Mouse (Mus musculus): Measurements from ENCODE around the gene Fgd3. TPM values are rescaled to one million over a fixed set of nuclear protein-coding genes. Genes with fewer than 3 reads are reported as not detected.

The Fgd3 gene
- total RNA-seq (2021) = 1 to 10 TPM; 6.7 to 7.0 TPM
- long read RNA-seq, experiment 1 = 0 reads
- long read RNA-seq, experiment 2 = 0 reads

DNA sequence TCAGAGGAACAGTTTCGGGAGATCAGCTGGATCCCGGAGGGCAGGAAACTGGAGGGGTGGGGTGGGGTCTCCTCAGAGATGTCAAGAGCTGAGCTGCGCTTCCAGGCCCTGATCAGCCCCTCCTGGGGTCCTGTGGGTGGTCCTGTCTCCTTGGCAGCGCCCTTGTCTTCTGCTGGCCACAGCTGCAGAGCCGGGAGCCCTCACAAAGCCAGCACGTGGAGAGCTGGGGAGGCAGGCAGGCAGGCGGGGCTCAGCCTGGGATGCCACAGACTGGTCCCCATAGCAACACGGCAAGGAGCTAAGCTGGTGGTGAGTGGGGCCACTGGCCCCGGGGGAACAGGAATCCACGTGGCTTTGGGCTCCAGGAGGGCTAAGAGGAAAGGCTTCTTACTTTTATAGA is at the start of gene Fgd3:
Gene Fgd3, minus strand, starts transcription at position 272 of the 400 bp plus-strand sequence.
- peak; percentile 68 to 72 for DNase-seq (ENCODE audit: low spot score in 2 of 2)
- intact Hi-C loops (cut with DNase I) = loop anchor here (10.0 kb wide), 1 partner anchor 325 kb away; no protein-coding TSS in a partner anchor

GRCm38 (mm10) chr13:49369404-49369803 is 49.3 kb upstream of the Fgd3 start:
- DNase-seq (ENCODE audit: low spot score in 2 of 2) = no peak
- intact Hi-C loops (cut with DNase I) = no loop called here

- DNase-seq (ENCODE audit: low spot score in 2 of 2) = no peak
- intact Hi-C loops (cut with DNase I) = no loop called here
Observed at GRCm38 (mm10) chr13:49367657-49368440, 47.7 kb upstream of the Fgd3 start.

DNA sequence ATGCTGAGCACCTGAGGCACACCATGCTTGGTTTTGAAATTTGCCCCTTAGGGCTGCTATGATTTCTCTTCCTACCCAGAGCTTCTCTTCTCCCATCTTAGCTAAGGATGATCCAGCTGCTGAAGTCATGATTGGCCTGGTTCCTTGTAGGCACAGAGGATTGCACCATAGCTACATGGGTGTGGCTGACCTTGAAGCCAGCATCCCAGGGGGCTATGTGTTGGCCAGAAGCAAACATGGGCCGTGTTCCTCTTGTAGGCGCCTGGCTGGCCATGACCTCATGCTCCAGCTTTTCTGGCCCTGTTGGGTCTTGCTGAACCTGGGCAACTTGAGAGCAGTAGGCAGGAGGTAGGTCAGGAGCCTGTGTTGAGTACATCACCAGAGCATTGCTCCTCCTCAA is 44.6 kb upstream of the Fgd3 start:
- intact Hi-C loops (cut with DNase I) = no loop called here
- DNase-seq (ENCODE audit: low spot score in 2 of 2) = no peak

- DNase-seq (ENCODE audit: low spot score in 2 of 2) = peak; percentile 41 to 44
- intact Hi-C loops (cut with DNase I) = no loop called here
Observed at GRCm38 (mm10) chr13:49362804-49363203, 42.7 kb upstream of the Fgd3 start.

GRCm38 (mm10) chr13:49362364-49362763 is 42.3 kb upstream of the Fgd3 start:
- intact Hi-C loops (cut with DNase I) = no loop called here
- no peak for DNase-seq (ENCODE audit: low spot score in 2 of 2)

DNA sequence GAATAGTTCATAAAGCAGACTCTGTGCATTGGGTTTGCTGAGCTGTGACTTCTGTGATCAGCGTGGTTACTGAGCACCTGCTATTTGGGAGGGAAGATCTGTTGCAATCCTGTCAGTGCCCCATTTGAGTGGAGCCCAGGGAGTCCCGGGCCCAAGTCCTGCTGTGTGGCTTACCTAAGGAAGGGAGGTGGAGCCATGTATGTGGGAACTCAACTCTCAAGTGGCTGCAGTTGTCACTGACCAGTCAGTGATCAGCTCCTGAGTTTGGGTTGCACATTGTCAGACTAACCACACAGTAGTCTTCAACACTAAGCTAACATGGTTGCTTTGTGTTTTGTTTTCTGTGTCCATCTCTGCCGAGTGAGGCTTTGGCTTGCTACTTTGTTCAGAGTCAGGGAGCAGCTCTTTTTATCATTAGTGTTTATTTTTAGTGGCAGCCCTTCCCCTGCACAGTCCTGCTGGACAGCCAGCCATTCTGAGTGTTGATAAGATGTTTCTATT is 40.8 kb upstream of the Fgd3 start:
- intact Hi-C loops (cut with DNase I) = no loop called here
- DNase-seq (ENCODE audit: low spot score in 2 of 2) = no peak

DNA sequence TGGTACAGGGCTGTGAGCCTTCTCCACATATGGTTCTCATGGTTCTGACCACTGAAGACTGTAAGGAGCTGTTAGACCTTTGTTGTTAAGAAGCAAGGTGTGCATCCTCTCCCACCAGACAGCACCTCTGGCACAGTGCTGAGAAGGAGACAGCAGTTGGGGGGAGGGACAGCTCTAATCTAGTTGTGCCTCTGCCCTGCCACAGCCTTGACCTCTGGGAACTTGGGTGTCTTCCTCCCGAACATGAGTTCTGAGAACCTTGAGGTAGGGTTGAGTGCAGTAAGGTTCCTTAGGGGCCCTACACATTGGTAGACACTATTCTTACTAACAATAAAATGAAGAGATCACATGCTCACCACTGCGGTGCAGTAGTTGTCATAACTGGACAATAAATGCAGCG is 38.1 kb upstream of the Fgd3 start:
- DNase-seq (ENCODE audit: low spot score in 2 of 2) = no peak

GRCm38 (mm10) chr13:49357367-49358026 is 37.4 kb upstream of the Fgd3 start:
- DNase-seq (ENCODE audit: low spot score in 2 of 2) = no peak
- intact Hi-C loops (cut with DNase I) = no loop called here

More for the DNA sequence above, 38.1 kb upstream of the Fgd3 start:
- intact Hi-C loops (cut with DNase I) = no loop called here

DNA sequence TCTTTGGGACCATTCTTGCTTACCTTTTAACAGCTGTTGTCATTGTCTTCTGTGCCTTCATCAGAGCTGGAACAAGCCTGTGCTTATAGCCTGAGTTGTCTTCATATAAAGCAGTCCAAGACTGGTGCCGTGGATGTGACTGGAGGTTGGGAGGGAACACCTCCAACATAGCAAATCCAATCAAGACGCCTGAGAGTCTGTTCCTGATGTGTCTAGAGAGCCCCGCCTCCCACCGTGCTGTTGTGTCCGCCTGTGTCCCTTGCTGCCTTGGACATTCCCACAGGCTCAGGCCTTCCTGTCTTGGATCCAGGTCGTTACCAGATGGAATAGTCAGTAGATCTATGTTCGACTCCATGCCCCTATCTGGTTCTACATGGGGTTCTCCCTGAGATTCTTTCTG is 36.0 kb upstream of the Fgd3 start:
- no peak for DNase-seq (ENCODE audit: low spot score in 2 of 2)
- intact Hi-C loops (cut with DNase I) = no loop called here

GRCm38 (mm10) chr13:49355461-49356061 is 35.5 kb upstream of the Fgd3 start:
- DNase-seq (ENCODE audit: low spot score in 2 of 2) = no peak
- intact Hi-C loops (cut with DNase I) = no loop called here

DNA sequence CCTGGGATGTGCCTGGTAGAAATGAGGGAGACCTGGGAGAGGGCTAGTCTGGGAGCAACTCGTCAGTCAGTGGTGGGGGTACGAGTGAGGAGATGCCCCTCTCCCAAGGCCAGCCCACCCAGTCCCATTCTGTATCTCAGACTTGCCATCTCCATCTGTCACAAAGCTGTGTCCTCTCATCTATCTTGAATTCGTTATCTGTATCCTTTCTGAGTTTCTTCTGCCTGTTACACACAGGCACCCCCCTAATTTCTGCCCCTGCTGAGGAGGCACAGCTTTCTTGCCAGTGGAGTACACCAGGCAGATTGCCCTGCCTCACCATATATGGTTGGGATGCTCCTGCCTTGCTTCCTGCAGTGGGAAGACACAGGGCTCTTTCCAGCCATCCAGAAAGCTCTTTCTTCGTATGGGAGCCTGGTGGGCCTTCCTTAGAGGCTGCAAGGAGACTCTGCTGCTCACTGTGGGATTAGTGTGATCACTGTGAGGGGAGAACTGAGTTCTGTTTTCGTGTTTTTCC is 33.9 kb upstream of the Fgd3 start:
- DNase-seq (ENCODE audit: low spot score in 2 of 2) = peak; percentile 46 to 60
- intact Hi-C loops (cut with DNase I) = no loop called here

GRCm38 (mm10) chr13:49353422-49353821 is 33.3 kb upstream of the Fgd3 start:
- intact Hi-C loops (cut with DNase I) = no loop called here

DNA sequence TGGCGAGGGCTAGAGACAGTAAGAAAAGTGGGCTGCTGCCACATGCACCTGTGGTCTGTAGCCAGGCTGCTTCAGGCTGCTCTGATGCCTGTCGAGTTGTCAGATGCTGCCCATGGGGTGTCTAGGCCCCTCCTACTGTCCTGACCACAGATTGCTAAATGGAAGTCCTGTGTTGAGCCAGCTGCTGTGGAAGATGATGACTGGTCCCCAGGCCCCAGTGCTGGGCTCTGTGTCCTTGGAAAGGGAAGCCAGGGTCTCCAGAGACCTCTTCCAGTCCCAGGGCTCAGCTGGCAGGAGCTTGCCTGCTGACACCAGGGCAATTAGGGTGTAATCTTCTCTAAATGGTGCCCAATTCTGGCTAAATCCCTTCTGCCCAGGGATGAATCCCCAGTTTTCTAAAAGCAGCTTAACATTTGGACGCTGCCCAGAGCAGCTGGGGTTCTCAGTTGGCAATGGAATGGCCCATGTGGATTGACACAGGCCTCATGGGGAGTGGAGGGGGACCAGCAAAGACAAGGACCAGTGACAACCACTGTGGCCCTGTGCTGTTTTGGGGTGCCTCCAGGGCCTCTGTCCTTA is 32.6 kb upstream of the Fgd3 start:
- intact Hi-C loops (cut with DNase I) = no loop called here
- peak in 1 of 2 experiments; percentile 25 for DNase-seq (ENCODE audit: low spot score in 2 of 2)

More at GRCm38 (mm10) chr13:49353422-49353821, 33.3 kb upstream of the Fgd3 start:
- no peak for DNase-seq (ENCODE audit: low spot score in 2 of 2)

GRCm38 (mm10) chr13:49349836-49350505 is 29.9 kb upstream of the Fgd3 start:
- DNase-seq (ENCODE audit: low spot score in 2 of 2) = no peak
- intact Hi-C loops (cut with DNase I) = no loop called here

GRCm38 (mm10) chr13:49349335-49349734 is 29.2 kb upstream of the Fgd3 start:
- intact Hi-C loops (cut with DNase I) = no loop called here

GRCm38 (mm10) chr13:49348522-49348921 is 28.4 kb upstream of the Fgd3 start:
- no peak for DNase-seq (ENCODE audit: low spot score in 2 of 2)

More at GRCm38 (mm10) chr13:49349335-49349734, 29.2 kb upstream of the Fgd3 start:
- no peak for DNase-seq (ENCODE audit: low spot score in 2 of 2)

GRCm38 (mm10) chr13:49345476-49345875 is 25.4 kb upstream of the Fgd3 start:
- DNase-seq (ENCODE audit: low spot score in 2 of 2) = no peak
- intact Hi-C loops (cut with DNase I) = no loop called here

More at GRCm38 (mm10) chr13:49348522-49348921, 28.4 kb upstream of the Fgd3 start:
- intact Hi-C loops (cut with DNase I) = no loop called here

DNA sequence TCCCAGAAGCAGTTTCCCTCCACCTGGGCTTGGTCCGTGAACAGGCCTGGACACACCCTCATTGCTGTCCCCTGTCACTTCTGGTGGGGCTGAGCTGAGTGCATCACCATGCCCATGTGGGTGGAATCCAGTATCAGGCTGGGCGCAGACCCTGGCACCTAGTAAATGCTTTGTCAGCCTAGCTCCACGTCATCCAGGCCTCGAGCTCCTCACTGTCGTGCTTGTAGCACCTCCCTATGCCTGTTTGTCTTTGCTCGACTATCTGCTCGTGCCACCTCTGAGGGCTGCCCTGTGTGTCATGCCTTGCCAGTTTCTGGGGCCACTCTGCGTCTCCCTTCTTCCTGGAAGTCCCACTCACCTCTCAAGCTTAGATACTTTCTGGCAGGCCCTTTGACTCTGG is 24.5 kb upstream of the Fgd3 start:
- intact Hi-C loops (cut with DNase I) = no loop called here
- DNase-seq (ENCODE audit: low spot score in 2 of 2) = no peak

Data from left cerebral cortex, postnatal 14 days (tissue).